Mouse (Mus musculus) heart, postnatal 4 days (tissue): Measurements from ENCODE around the gene Gm11037. TPM values are rescaled to one million over a fixed set of nuclear protein-coding genes. Genes with fewer than 3 reads are reported as not detected.
A peak's percentile ranks its signal among the peaks of the same experiment; 100 is the strongest.

Experiments
- DNase-seq: peaks from one replicate; pipeline ENCODE4 v3.0.0; 2021
- total RNA-seq, 2 experiments: library from RNA; stranded (reverse); gene quantifications; 2 replicates each; pipeline ENCODE4 v1.2.3; 2021

The Gm11037 gene
- total RNA-seq, 2 experiments from 2014 or later: not detected

- DNase-seq: peak; percentile 73
These were observed 46.1 kb downstream of the Gm11037 start for GRCm38 (mm10) chr2:131179246-131179886.

- DNase-seq: peak; percentile 90
These were observed 46.8 kb downstream of the Gm11037 start, which contains the start of gene Cenpb for GRCm38 (mm10) chr2:131179990-131180587. Cenpb (minus strand) TSS chr2:131180067.

Other genes with a start within 250 kb of the Gm11037 start
- 10 to 100 TPM; 80.1 to 86.3 TPM for gene 4930402H24Rik, start 227.1 kb upstream of the Gm11037 start, total RNA-seq
- gene Atrn, start 227.0 kb upstream of the Gm11037 start, total RNA-seq: 10 to 100 TPM; 27.6 to 28.8 TPM
- gene Gfra4, start 90.4 kb upstream of the Gm11037 start, total RNA-seq: 1 to 10 TPM; 4.1 to 4.5 TPM
- 1 to 10 TPM; 2.4 to 3.2 TPM for gene Adam33, start 69.7 kb upstream of the Gm11037 start, total RNA-seq
- gene Siglec1, start 46.7 kb upstream of the Gm11037 start, total RNA-seq: under 1 TPM; 0.52 to 0.79 TPM
- gene Hspa12b, start 6.2 kb upstream of the Gm11037 start, total RNA-seq: 10 to 100 TPM; 40.3 to 40.6 TPM
- gene 1700037H04Rik, start 26.6 kb downstream of the Gm11037 start, total RNA-seq: 10 to 100 TPM; 23.4 to 26.0 TPM
- gene Cenpb, start 46.6 kb downstream of the Gm11037 start, total RNA-seq: 10 to 100 TPM; 76.5 to 78.4 TPM
- gene Cdc25b, start 53.5 kb downstream of the Gm11037 start, total RNA-seq: 10 to 100 TPM; 23.5 to 34.1 TPM
- gene Spef1, start 53.8 kb downstream of the Gm11037 start, total RNA-seq: 1 to 10 TPM; 6.3 to 7.2 TPM
- 10 to 100 TPM; 32.6 to 42.4 TPM for gene Ap5s1, start 73.6 kb downstream of the Gm11037 start, total RNA-seq
- 10 to 100 TPM; 28.9 to 29.1 TPM for gene Mavs, start 100.6 kb downstream of the Gm11037 start, total RNA-seq
- gene Pank2, start 129.0 kb downstream of the Gm11037 start, total RNA-seq: 10 to 100 TPM; 41.1 to 44.4 TPM
- gene Rnf24, start 219.4 kb downstream of the Gm11037 start, total RNA-seq: 1 to 10 TPM; 8.0 to 9.0 TPM